Mouse (Mus musculus) adrenal gland, adult (tissue): ENCODE measurements around the gene Smyd2.

Experiments used
- DNase-seq, 2 experiments: peaks; one replicate each; pipeline ENCODE4 v3.0.0; 2022 to 2023; ENCODE audit warnings: low spot score in 1 of 2; ENCODE audit not compliant: inconsistent age in 2 of 2

Gene Smyd2

DNA sequence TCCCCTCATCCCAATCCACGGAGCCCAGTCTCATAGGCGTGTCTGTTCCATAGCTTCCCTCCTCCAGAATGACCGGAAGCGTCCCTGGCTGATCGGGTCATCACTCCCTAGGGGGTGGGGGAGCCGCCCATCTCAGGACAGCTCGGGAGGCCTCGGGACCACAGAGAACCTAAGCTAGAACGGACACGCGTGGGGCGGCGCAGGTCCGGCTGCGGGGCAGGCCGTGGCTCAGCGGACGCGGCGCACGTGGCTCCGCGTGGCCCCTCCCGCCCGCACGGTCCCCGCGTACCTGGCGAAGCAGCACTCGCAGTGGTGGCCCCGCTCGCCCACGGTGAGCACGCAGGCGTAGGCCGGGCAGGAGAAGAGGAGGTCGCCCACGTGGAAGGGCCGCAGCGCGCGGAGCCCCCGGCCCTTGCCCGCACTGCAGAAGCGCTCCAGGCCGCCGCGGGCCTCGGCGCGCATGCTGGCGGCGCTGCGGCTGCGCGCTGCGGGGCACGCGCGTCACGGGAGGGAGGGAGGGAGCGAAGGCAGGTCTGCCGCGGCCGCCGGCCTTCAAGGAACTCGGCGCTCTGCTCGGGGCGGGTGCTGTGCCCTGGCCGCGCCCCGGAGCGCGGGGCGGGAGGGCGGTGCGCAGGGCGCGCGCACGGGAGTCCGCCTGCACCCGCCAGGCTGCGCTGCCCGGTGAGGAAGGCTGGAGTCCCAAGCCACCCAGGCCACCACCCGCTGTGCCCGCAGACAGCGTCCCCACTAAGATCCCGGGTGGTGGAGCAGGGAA is at the start of gene Smyd2:
TSS of gene Smyd2 (minus strand) at position 546 of the 775 bp plus-strand sequence.
- peak; percentile 88 to 92 for DNase-seq

GRCm38 (mm10) chr1:189970381-189970780 is 48.2 kb upstream of the Smyd2 start:
- DNase-seq = no peak

GRCm38 (mm10) chr1:189968027-189968426 is 45.9 kb upstream of the Smyd2 start:
- DNase-seq = no peak

- no peak for DNase-seq
Measured at GRCm38 (mm10) chr1:189960481-189960880, 38.3 kb upstream of the Smyd2 start.

- DNase-seq = no peak
Measured at GRCm38 (mm10) chr1:189959802-189960201, 37.6 kb upstream of the Smyd2 start.

GRCm38 (mm10) chr1:189951861-189952260 is 29.7 kb upstream of the Smyd2 start:
- DNase-seq = no peak

- no peak for DNase-seq
Measured at GRCm38 (mm10) chr1:189947411-189947810, 25.2 kb upstream of the Smyd2 start.

DNA sequence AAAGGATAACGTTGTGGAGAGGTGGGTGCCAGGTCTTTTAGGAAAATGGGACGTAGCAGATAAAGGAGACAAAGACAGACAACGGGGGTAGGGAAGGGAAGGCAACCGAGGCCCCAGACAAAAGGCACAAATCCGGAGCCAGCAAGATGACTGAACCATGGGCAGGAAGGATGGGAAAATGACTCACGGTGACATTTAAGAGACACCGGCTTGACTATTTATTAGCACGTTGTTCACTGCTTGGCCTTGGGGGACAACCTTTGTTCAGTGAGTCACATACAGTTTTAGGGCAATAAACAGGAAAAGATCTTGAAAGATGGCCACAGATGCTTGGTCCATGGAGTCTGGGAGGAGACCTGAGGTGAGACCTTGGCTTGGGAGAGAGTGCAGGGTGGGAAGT is 24.0 kb upstream of the Smyd2 start:
- peak; percentile 52 to 82 for DNase-seq

- DNase-seq = no peak
Measured at GRCm38 (mm10) chr1:189941786-189942185, 19.6 kb upstream of the Smyd2 start.

DNA sequence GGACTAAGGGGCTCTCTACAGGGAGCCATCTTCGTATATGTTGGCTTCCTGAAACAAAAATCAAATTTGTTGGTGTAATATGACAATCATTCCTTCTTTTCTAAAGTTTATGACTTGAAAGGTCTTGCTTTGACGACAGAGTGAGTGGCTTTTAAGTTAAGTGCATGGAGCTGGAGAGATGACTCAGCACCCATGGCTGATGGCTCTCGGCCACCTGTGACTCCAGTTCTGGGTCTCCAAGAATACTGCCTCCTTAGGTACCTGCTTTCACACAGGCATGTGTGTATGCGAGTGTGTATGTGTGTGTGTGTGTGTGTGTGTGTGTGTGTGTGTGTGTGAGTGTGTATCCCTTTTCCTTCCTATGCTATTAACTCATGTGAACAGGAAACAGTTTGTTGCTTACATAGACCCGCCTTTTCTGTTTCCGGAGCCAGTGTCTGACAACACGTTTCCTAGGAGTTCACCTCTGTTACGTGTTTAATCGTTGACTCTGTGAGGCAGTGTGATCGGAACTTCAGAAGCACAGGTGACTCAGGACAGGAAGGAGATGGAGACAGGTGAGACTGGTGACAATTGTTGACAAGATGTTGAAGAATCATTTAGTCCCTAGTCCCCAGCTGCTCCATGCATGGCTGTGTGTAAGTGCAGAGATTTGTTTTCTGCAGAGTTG is 14.4 kb upstream of the Smyd2 start:
- peak in 1 of 2 experiments; percentile 51 for DNase-seq

- DNase-seq = no peak
Measured at GRCm38 (mm10) chr1:189933480-189934202, 11.5 kb upstream of the Smyd2 start.

GRCm38 (mm10) chr1:189932976-189933375 is 10.8 kb upstream of the Smyd2 start:
- no peak for DNase-seq

GRCm38 (mm10) chr1:189932190-189932589 is 10.0 kb upstream of the Smyd2 start:
- DNase-seq = no peak

GRCm38 (mm10) chr1:189929896-189930295 is 7.7 kb upstream of the Smyd2 start:
- DNase-seq = no peak

- peak; percentile 75 to 92 for DNase-seq
Measured at GRCm38 (mm10) chr1:189927644-189928043, 5.5 kb upstream of the Smyd2 start.

GRCm38 (mm10) chr1:189926279-189926678 is 4.1 kb upstream of the Smyd2 start:
- no peak for DNase-seq

GRCm38 (mm10) chr1:189923871-189924568 is 1.9 kb upstream of the Smyd2 start:
- DNase-seq = no peak

DNA sequence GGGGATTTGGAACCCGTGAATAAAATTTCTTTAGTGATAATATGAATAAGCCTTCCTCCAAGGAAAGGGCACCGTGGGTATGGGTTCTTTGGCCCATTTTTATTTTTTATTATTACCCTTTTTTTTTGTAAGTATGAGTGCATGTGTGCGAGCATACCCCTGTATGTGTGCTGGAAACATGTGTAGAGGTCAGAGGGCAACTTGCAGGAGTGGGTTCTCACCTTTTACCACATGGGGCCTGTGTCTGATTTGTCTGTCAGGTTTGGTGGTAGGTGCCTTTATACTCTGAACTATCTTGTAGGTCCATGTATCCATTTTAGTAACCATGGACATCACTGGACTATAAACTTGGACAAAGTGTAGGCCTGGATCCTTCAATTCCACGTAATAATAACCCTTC is 994 bp upstream of the Smyd2 start:
- DNase-seq = no peak

DNA sequence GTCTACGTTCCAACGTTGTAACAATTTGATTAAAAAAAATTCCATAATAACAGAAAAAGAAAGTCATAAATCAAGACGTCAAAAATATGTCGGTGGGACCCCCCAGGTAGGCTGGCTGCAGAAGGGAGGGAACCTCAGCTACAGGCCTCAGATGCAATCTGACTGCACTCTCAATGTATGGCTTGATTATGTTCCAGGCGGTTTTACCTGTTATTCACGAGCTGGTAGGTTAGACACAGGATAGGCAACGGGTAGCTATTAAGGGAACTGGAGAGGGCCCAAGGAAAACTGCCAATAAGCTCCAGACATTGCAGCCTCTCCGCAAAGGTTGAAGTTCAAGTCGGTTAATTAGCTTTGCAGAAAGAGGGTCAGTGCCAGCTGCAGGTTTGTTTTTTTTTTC is 558 bp upstream of the Smyd2 start:
- no peak for DNase-seq

GRCm38 (mm10) chr1:189921568-189921817 is 670 bp downstream of the Smyd2 start:
- peak in 1 of 2 experiments; percentile 82 for DNase-seq
